Mouse (Mus musculus): ENCODE measurements at regions not wholly inside any gene's neighbourhood (a gene's known extent, or its start where the extent isn't known, plus 50 kb on each side); places are given as distances from the start of the nearest gene placed in this dataset.
"Not testable (repeated sequence)": the region's sequence is repeated elsewhere in the genome, so short reads cannot be mapped to it uniquely, and the experiment has no call there.

DNA sequence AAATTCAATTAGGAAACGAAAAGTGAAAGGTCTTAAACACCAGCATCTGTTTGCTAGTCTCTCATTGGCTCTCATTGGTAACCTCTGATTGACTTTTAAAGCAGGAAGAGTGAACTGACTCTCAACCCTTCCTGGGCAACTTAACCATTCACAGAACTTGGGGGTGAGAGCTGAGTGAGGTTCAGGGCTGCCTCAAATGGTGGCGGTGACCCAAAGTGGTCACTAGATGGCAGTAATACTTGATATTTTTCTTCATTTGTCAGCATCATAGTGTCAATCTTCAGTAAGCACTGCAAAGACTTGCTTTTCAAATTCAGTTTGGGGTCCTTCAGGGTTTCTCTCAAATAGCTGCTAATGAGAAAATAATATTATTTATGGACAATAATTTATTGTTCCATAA, 211.6 kb downstream of the Rab10 start:
- peak; percentile 19; the same call in 1 of the 2 replicates for TF ChIP-seq CTCF (IDR thresholded peaks at IDR 0.05; ENCODE audit: insufficient read depth, low read length)
- not testable (repeated sequence) for TF ChIP-seq POLR2A (IDR thresholded peaks at IDR 0.05; ENCODE audit: borderline replicate concordance, extremely low read depth, low read depth, low read length)
